Mouse (Mus musculus): Measurements from ENCODE around the gene Sarm1. TPM values are rescaled to one million over a fixed set of nuclear protein-coding genes. Genes with fewer than 3 reads are reported as not detected.

Sarm1 gene
- total RNA-seq (2023), result under 1 TPM; 0.18 to 0.24 TPM

GRCm38 (mm10) chr11:78497544-78498522 is at the start of gene Sarm1:
Gene Sarm1 (minus strand): TSS chr11:78497754.

GRCm38 (mm10) chr11:78536080-78536689 is 38.6 kb upstream of the Sarm1 start, which contains the start of the genes Tnfaip1 and Ift20:
Gene Tnfaip1 (minus strand): TSS chr11:78536332.
Gene Ift20 (plus strand): TSS chr11:78536361.

GRCm38 (mm10) chr11:78512025-78512957 is 14.7 kb upstream of the Sarm1 start, which contains the start of the genes Tmem199 and Poldip2:
Gene Tmem199 (minus strand): TSS chr11:78512172.
Gene Poldip2 (plus strand): TSS chr11:78512193.

GRCm38 (mm10) chr11:78502909-78503650 is 5.5 kb upstream of the Sarm1 start, which contains the start of gene Sebox:
Gene Sebox (plus strand): TSS chr11:78503447.

DNA sequence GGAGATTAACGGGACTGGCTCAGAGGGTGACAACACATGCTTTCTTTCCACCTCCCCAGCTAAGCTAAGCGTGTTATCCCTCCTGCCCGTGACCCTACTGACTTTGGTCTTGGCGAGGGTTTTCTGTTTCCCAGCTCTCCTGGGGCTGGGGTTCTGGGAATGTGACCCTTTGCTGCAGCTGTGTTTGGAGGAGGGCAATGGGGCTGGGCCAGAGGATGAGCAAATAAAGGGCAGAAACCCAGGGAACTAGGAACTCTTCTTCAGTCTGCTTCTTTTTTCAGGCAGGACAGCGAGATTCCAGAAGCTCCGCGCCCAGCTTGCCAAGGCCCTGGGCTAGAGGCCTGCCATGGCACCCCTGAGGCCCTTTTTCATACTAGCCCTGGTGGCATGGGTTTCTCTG is 1.4 kb upstream of the Sarm1 start, which contains the start of gene Vtn:
TSS of gene Vtn (plus strand) at position 88 of the 400 bp plus-strand sequence.

GRCm38 (mm10) chr11:78465568-78466180 is 31.9 kb downstream of the Sarm1 start, which contains the start of gene Slc46a1:
Gene Slc46a1 (plus strand): TSS chr11:78465697.

Other genes starting within 250 kb of the Sarm1 start
- gene 2610507B11Rik, start 236.0 kb downstream of the Sarm1 start, total RNA-seq (2023), result 10 to 100 TPM; 58.8 to 60.0 TPM
- under 1 TPM; 0.22 to 0.49 TPM for gene BC030499, start 206.9 kb downstream of the Sarm1 start, total RNA-seq (2023)
- 10 to 100 TPM; 54.9 to 66.0 TPM for gene Spag5, start 196.2 kb downstream of the Sarm1 start, total RNA-seq (2023)
- 1 to 10 TPM; 1.9 to 3.7 TPM for gene Aldoc, start 174.8 kb downstream of the Sarm1 start, total RNA-seq (2023)
- 10 to 100 TPM; 33.9 to 37.9 TPM for gene Pigs, start 169.3 kb downstream of the Sarm1 start, total RNA-seq (2023)
- 100 to 1,000 TPM; 114 to 116 TPM for gene Unc119, start 154.3 kb downstream of the Sarm1 start, total RNA-seq (2023)
- not detected for gene Foxn1, start 111.2 kb downstream of the Sarm1 start, total RNA-seq (2023)
- gene Slc13a2, start 75.5 kb downstream of the Sarm1 start, total RNA-seq (2023), result not detected
- gene Slc46a1, start 32.1 kb downstream of the Sarm1 start, total RNA-seq (2023), result 1 to 10 TPM in 1 of 2 experiments, under 1 TPM in 1; 0.93 to 2.0 TPM
- gene Vtn, start 1.3 kb upstream of the Sarm1 start, total RNA-seq (2023), result not detected
- gene Sebox, start 5.7 kb upstream of the Sarm1 start, total RNA-seq (2023), result not detected
- 10 to 100 TPM in 1 of 2 experiments, 1 to 10 TPM in 1; 9.9 to 11.0 TPM for gene Tmem199, start 14.4 kb upstream of the Sarm1 start, total RNA-seq (2023)
- 10 to 100 TPM; 20.9 to 21.2 TPM for gene Poldip2, start 14.4 kb upstream of the Sarm1 start, total RNA-seq (2023)
- 1 to 10 TPM; 7.3 to 9.1 TPM for gene Tnfaip1, start 38.6 kb upstream of the Sarm1 start, total RNA-seq (2023)
- gene Ift20, start 38.6 kb upstream of the Sarm1 start, total RNA-seq (2023), result 10 to 100 TPM; 28.5 to 31.8 TPM
- gene Tmem97, start 53.0 kb upstream of the Sarm1 start, total RNA-seq (2023), result 10 to 100 TPM in 1 of 2 experiments, 1 to 10 TPM in 1; 9.9 to 12.7 TPM
- 10 to 100 TPM; 14.4 to 14.5 TPM for gene Nlk, start 199.6 kb upstream of the Sarm1 start, total RNA-seq (2023)